Mouse (Mus musculus): ENCODE results near the gene Cul9. TPM values are rescaled to one million over a fixed set of nuclear protein-coding genes. Genes with fewer than 3 reads are reported as not detected.

Cul9 gene
- polyA plus RNA-seq, 1 experiment = 20.5 TPM

DNA sequence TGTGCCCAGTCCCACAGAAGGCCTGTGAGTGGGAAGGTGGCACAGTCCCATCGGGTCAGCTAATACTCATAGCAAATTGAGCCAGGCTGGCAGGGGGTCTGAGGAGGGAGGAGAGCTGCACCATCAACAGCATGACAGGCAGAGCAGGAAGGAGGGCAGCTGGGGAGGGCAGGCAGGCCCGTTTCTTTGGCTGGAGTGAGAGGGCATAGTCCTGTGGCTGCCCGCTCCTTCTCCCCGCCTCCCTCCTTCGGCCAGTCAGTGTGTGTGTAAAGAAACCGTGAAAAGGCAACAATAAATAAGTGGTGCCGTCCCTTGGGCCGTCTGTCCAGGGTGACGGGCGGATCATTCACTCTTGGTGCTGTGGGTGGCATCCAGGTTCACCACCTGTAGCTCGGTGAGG lies 2.6 kb upstream of the Cul9 start:
- Histone ChIP-seq H3K27ac (ENCODE audit: control insufficient read depth, insufficient read depth, low read depth, low read length) (no peak overlapping the region), H3K4me3 (ENCODE audit: control insufficient read depth, low read depth, low read length) (no peak overlapping the region), H3K27me3 (ENCODE audit: control insufficient read depth, insufficient read depth, low read length) (no peaks in the 10 kb centered on the region), H3K36me3 (ENCODE audit: control insufficient read depth, insufficient read depth, low read length) (peaks cover 2% of the 10 kb centered on the region; the same call in 1 of the 2 replicates), H3K4me1 (ENCODE audit: control insufficient read depth, insufficient read depth, low read length) (peaks cover 27% of the 10 kb centered on the region)
- TF ChIP-seq POLR2A (IDR thresholded peaks at IDR 0.05; ENCODE audit: control insufficient read depth, low read depth, low read length) (no peak), CTCF (IDR thresholded peaks at IDR 0.05; ENCODE audit: control insufficient read depth, insufficient read depth, insufficient replicate concordance, low read depth, low read length) (no peak)

DNA sequence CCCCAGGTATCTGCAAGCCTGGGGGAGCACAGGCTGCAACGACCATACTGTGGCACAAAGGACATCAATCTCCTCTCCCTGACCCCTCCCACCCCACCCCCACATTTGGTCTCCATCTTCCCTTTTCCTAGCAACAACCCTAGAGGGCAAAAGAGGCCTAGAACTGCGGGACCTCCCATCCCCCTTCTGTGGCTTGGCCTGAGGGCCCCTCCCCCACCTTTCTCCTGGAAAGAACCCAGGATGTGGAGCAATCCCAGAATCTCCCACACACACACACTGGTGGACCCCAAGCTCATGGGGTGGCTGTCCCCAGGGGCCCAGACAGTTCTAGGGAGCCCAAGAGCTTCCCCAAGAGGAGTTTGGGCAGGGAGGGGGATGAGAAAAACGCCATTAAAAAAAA lies 1.7 kb upstream of the Cul9 start:
- Histone ChIP-seq H3K27ac (ENCODE audit: control insufficient read depth, insufficient read depth, low read depth, low read length) (no peak overlapping the region), H3K4me1 (ENCODE audit: control insufficient read depth, insufficient read depth, low read length) (peaks cover 20% of the 10 kb centered on the region), H3K4me3 (ENCODE audit: control insufficient read depth, low read depth, low read length) (no peak overlapping the region)

DNA sequence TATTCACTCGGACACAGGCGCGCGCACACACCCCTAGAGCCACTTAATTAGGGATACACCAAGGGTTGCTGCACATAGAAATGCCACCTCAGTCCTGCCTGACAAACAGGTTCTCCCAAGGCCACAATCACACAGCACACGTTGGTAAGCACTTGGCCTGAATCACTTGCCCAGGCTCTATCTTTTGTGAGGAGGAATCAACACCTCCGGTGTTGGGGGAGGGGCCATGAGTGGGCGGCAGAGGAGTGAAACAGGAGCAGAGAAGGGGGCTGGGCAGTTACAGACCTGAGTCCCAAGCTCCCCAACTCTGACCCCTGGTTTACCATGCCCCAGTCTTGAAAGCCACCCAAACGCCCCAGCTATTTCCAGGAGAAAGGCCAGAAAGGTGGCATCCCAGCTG lies 807 bp upstream of the Cul9 start:
- Histone ChIP-seq H3K4me1 (ENCODE audit: control insufficient read depth, insufficient read depth, low read length) (peaks cover 16% of the 10 kb centered on the region), H3K27ac (ENCODE audit: control insufficient read depth, insufficient read depth, low read depth, low read length) (no peak overlapping the region), H3K4me3 (ENCODE audit: control insufficient read depth, low read depth, low read length) (peak overlapping the region; percentile 59), H3K36me3 (ENCODE audit: control insufficient read depth, insufficient read depth, low read length) (peaks cover 2% of the 10 kb centered on the region; the same call in 1 of the 2 replicates), H3K27me3 (ENCODE audit: control insufficient read depth, insufficient read depth, low read length) (no peaks in the 10 kb centered on the region)
- no peak for TF ChIP-seq CTCF (IDR thresholded peaks at IDR 0.05; ENCODE audit: control insufficient read depth, insufficient read depth, insufficient replicate concordance, low read depth, low read length)
- no peak for TF ChIP-seq POLR2A (IDR thresholded peaks at IDR 0.05; ENCODE audit: control insufficient read depth, low read depth, low read length)

More for the DNA sequence above, 1.7 kb upstream of the Cul9 start:
- peaks cover 2% of the 10 kb centered on the region; the same call in 1 of the 2 replicates for H3K36me3 ChIP-seq (ENCODE audit: control insufficient read depth, insufficient read depth, low read length)
- TF ChIP-seq CTCF (IDR thresholded peaks at IDR 0.05; ENCODE audit: control insufficient read depth, insufficient read depth, insufficient replicate concordance, low read depth, low read length) (no peak), POLR2A (IDR thresholded peaks at IDR 0.05; ENCODE audit: control insufficient read depth, low read depth, low read length) (no peak)
- no peaks in the 10 kb centered on the region for H3K27me3 ChIP-seq (ENCODE audit: control insufficient read depth, insufficient read depth, low read length)

DNA sequence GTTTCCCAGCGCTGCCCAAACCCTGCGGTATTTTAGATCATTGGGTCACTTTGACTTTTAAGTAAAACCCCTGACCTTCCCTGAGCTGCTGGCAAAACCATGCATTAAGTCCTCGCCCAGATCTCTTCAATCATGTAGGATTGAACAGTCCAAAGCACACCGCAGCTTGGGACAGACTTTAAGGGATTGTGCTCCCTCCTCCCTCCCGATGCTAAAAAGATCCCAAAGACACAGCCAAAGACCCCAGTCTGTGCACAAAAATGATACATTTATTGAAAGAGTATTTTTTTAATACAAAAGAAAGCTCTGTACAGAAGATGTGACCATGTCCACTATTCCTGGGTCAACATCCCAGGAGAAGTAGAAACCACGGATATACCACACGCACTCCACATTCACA lies 403 bp upstream of the Cul9 start:
- peak overlapping the region; percentile 88 for H3K4me3 ChIP-seq (ENCODE audit: control insufficient read depth, low read depth, low read length)
- TF ChIP-seq POLR2A (IDR thresholded peaks at IDR 0.05; ENCODE audit: control insufficient read depth, low read depth, low read length) (no peak), CTCF (IDR thresholded peaks at IDR 0.05; ENCODE audit: control insufficient read depth, insufficient read depth, insufficient replicate concordance, low read depth, low read length) (no peak)
- no peaks in the 10 kb centered on the region for H3K27me3 ChIP-seq (ENCODE audit: control insufficient read depth, insufficient read depth, low read length)
- H3K4me1 ChIP-seq (ENCODE audit: control insufficient read depth, insufficient read depth, low read length) = peaks cover 16% of the 10 kb centered on the region
- peak overlapping the region; percentile 47; the same call in 1 of the 2 replicates for H3K27ac ChIP-seq (ENCODE audit: control insufficient read depth, insufficient read depth, low read depth, low read length)
- peaks cover 2% of the 10 kb centered on the region; the same call in 1 of the 2 replicates for H3K36me3 ChIP-seq (ENCODE audit: control insufficient read depth, insufficient read depth, low read length)

DNA sequence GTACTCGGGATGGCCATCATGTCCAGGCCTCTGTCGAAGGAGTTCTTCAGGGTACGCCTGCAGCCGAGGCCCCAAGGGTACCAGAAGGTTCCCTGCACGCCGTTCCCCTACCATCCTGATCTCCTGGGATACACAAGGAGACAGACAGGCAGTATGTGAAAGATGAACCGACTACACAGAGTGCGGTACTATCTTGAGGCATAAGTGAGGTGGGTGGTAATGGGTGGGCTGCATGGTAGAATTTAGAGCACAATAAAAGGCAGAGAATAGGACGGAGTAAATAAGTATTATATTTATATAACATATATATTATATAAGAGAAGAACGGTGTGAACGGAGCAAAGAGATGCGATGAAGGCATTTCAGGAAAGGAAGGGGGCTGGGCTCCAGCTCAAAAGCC lies 2.5 kb downstream of the Cul9 start:
- Histone ChIP-seq H3K4me1 (ENCODE audit: control insufficient read depth, insufficient read depth, low read length) (peaks cover 16% of the 10 kb centered on the region), H3K4me3 (ENCODE audit: control insufficient read depth, low read depth, low read length) (no peak overlapping the region), H3K36me3 (ENCODE audit: control insufficient read depth, insufficient read depth, low read length) (0 out of 2 replicates have a peak, but pooled peaks cover 2% of the 10 kb centered on the region), H3K27ac (ENCODE audit: control insufficient read depth, insufficient read depth, low read depth, low read length) (no peak overlapping the region), H3K27me3 (ENCODE audit: control insufficient read depth, insufficient read depth, low read length) (no peaks in the 10 kb centered on the region)
- TF ChIP-seq POLR2A (IDR thresholded peaks at IDR 0.05; ENCODE audit: control insufficient read depth, low read depth, low read length) (no peak), CTCF (IDR thresholded peaks at IDR 0.05; ENCODE audit: control insufficient read depth, insufficient read depth, insufficient replicate concordance, low read depth, low read length) (no peak)

DNA sequence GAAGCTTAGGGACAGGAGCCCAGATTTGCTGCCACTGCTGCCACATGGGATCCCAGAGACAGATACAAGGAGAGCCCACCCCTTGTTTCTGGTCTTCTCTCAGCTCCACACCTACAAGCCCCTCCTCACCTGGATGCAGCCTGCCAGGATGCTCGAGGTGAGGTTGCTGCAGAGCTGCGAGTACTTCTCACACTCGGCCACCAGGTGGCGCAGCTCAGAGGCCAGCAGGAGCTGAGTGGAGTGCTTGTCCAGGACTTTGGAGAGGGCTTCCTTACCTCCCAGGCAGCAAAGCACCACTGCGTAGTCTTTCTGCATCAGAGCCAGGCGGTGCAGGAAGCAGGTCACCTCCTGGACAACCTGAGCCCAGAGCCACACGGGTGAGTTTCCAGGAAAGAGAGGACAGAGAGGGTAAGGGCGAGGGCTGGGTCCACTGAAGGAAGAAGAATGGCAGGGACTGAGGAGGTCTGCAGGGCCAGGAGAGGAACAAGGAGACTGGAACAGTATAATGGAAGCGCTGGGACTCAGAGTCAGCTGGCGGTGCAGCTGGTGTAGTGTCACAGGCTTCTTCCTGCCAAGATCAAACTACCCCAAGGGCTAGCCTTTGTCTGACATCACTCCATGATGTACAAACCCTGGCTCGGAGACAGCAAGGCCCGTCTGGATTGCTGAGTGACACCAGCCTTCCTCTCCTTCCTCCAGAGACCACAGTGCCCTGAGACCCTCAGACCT lies 20.4 kb downstream of the Cul9 start:
- Histone ChIP-seq H3K27me3 (ENCODE audit: control insufficient read depth, insufficient read depth, low read length) (no peaks in the 10 kb centered on the region), H3K4me1 (ENCODE audit: control insufficient read depth, insufficient read depth, low read length) (no peaks in the 10 kb centered on the region), H3K27ac (ENCODE audit: control insufficient read depth, insufficient read depth, low read depth, low read length) (no peak overlapping the region), H3K4me3 (ENCODE audit: control insufficient read depth, low read depth, low read length) (no peak overlapping the region), H3K36me3 (ENCODE audit: control insufficient read depth, insufficient read depth, low read length) (peaks cover 3% of the 10 kb centered on the region; the same call in 1 of the 2 replicates)
- peak; percentile 87; the same call in 1 of the 2 replicates for TF ChIP-seq CTCF (IDR thresholded peaks at IDR 0.05; ENCODE audit: control insufficient read depth, insufficient read depth, insufficient replicate concordance, low read depth, low read length)
- no peak for TF ChIP-seq POLR2A (IDR thresholded peaks at IDR 0.05; ENCODE audit: control insufficient read depth, low read depth, low read length)

DNA sequence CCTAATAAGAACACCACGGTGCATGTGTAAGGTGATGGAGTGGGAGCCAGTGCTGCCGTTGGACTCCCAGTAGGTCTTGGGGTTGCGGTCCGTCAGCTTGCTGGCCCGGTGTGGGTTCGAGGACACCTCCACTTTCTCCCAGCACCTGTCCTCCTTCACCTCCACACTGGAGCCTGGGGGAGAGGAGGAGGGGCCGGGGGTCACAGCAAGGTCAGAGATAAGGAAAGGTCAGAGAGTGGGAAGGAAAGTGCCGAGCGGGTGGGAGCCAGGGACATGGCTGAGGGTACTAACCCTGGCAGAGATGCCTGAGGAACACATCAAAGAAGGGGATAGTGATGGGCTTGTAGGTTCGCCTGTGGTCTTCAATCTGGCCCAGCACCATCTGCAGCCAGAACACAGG lies 21.1 kb downstream of the Cul9 start:
- H3K27ac ChIP-seq (ENCODE audit: control insufficient read depth, insufficient read depth, low read depth, low read length) = no peak overlapping the region
- H3K27me3 ChIP-seq (ENCODE audit: control insufficient read depth, insufficient read depth, low read length) = no peaks in the 10 kb centered on the region
- H3K4me1 ChIP-seq (ENCODE audit: control insufficient read depth, insufficient read depth, low read length) = no peaks in the 10 kb centered on the region
- H3K36me3 ChIP-seq (ENCODE audit: control insufficient read depth, insufficient read depth, low read length) = peaks cover 3% of the 10 kb centered on the region; the same call in 1 of the 2 replicates
- no peak overlapping the region for H3K4me3 ChIP-seq (ENCODE audit: control insufficient read depth, low read depth, low read length)
- TF ChIP-seq CTCF (IDR thresholded peaks at IDR 0.05; ENCODE audit: control insufficient read depth, insufficient read depth, insufficient replicate concordance, low read depth, low read length) (no peak), POLR2A (IDR thresholded peaks at IDR 0.05; ENCODE audit: control insufficient read depth, low read depth, low read length) (no peak)

Data from testis, adult 2 months (tissue).